Mouse (Mus musculus) stomach, embryonic 15.5 days (tissue): Measurements from ENCODE around the gene Ripor1. TPM values are rescaled to one million over a fixed set of nuclear protein-coding genes. Genes with fewer than 3 reads are reported as not detected.
"Not testable (repeated sequence)": the region's sequence is repeated elsewhere in the genome, so short reads cannot be mapped to it uniquely, and the experiment has no call there.

Experiments used
- ATAC-seq: fragments of 200-750 bp; cut with Nextera tagmentation; 2 replicates; pipeline ENCODE4 v1.8.0; 2017; ENCODE audit warnings: low read depth, moderate number of reproducible peaks, moderate TSS enrichment; ENCODE audit not compliant: insufficient read depth, low FRiP score
- H3K27ac ChIP-seq: fragments of 300-500 bp; sonication (generic); 2 replicates; pipeline ENCODE4 v1.5.1; 2015; ENCODE audit warnings: mild to moderate bottlenecking, inconsistent platforms
- H3K27me3 ChIP-seq: fragments of 300-500 bp; sonication (generic); replicated peaks from 2 replicates; pipeline ENCODE4 v1.6.1; 2015; ENCODE audit warnings: inconsistent platforms
- H3K36me3 ChIP-seq: fragments of 300-500 bp; sonication (generic); 2 replicates; pipeline ENCODE4 v1.6.1; 2015; ENCODE audit warnings: inconsistent platforms
- H3K4me1 ChIP-seq: fragments of 300-500 bp; sonication (generic); 2 replicates; pipeline ENCODE4 v1.6.1; 2015; ENCODE audit warnings: inconsistent platforms
- H3K4me2 ChIP-seq: fragments of 300-500 bp; sonication (generic); 2 replicates; pipeline ENCODE4 v1.6.1; 2015; ENCODE audit warnings: mild to moderate bottlenecking, inconsistent platforms
- H3K4me3 ChIP-seq: fragments of 300-500 bp; sonication (generic); replicated peaks from 2 replicates; pipeline ENCODE4 v1.5.1; 2015; ENCODE audit warnings: inconsistent platforms
- H3K9ac ChIP-seq: fragments of 300-500 bp; sonication (generic); 2 replicates; pipeline ENCODE4 v1.6.1; 2015; ENCODE audit warnings: inconsistent platforms
- H3K9me3 ChIP-seq: fragments of 300-500 bp; sonication (generic); 2 replicates; pipeline ENCODE4 v1.6.1; 2016; ENCODE audit warnings: inconsistent platforms
- WGBS: fragments of 180-500 bp; shearing (Covaris S2); methylation state at CpG from one replicate; pipeline ENCODE4 v1.1.7; 2015; 5-methylcytosine and 5-hydroxymethylcytosine counted together
- polyA plus RNA-seq: library from polyadenylated mRNA; unstranded; fragments of >200 nt; fragmentation: Nextera tagmentation; extraction: Ambion mirVana; gene quantifications from 2 replicates; pipeline ENCODE4 v1.2.1, GENCODE M21; 2015

Ripor1 gene
- 21.0 and 23.4 TPM in 2 replicates for polyA plus RNA-seq

- peak within 1 kb of the TSS; percentile 52 for H3K9ac ChIP-seq
- peak; percentile 80 for ATAC-seq
- H3K4me1 ChIP-seq, result peaks cover 15% of the 10 kb centered on the region
- 0 out of 2 replicates have a peak, but pooled peaks cover 2% of the 10 kb centered on the region for H3K36me3 ChIP-seq
- peak within 1 kb of the TSS; percentile 67 for H3K4me3 ChIP-seq
- H3K4me2 ChIP-seq, result peak within 1 kb of the TSS; percentile 94
- no peaks in the 10 kb centered on the region for H3K9me3 ChIP-seq
- H3K27me3 ChIP-seq, result no peaks in the 10 kb centered on the region
- peak within 1 kb of the TSS; percentile 87 for H3K27ac ChIP-seq
- under 1% methylated on average over 41 of the region's 42 CpGs for WGBS
Measured at GRCm38 (mm10) chr8:105604804-105605381, at the start of gene Ripor1. TSS of gene Ripor1 (plus strand) at chr8:105605255.

GRCm38 (mm10) chr8:105562863-105563262 lies 42.2 kb upstream of the Ripor1 start:
- Histone ChIP-seq H3K4me2 (no peak overlapping the region), H3K27me3 (no peaks in the 10 kb centered on the region), H3K9ac (no peak overlapping the region), H3K9me3 (no peaks in the 10 kb centered on the region), H3K27ac (no peak overlapping the region), H3K4me3 (no peak overlapping the region), H3K4me1 (peaks cover 24% of the 10 kb centered on the region), H3K36me3 (no peaks in the 10 kb centered on the region)
- 85% methylated on average over 3 of the region's 3 CpGs for WGBS
- no peak for ATAC-seq

GRCm38 (mm10) chr8:105563871-105564270 lies 41.2 kb upstream of the Ripor1 start:
- no peak overlapping the region for H3K4me3 ChIP-seq
- ATAC-seq, result no peak
- H3K4me2 ChIP-seq, result peak overlapping the region; percentile 17; the same call in 1 of the 2 replicates
- H3K27me3 ChIP-seq, result no peaks in the 10 kb centered on the region
- peaks cover 24% of the 10 kb centered on the region for H3K4me1 ChIP-seq
- H3K36me3 ChIP-seq, result no peaks in the 10 kb centered on the region
- H3K27ac ChIP-seq, result no peak overlapping the region
- no peaks in the 10 kb centered on the region for H3K9me3 ChIP-seq
- no peak overlapping the region for H3K9ac ChIP-seq
- 77% methylated on average over 1 of the region's 1 CpGs for WGBS

GRCm38 (mm10) chr8:105564573-105565229 lies 40.4 kb upstream of the Ripor1 start:
- not testable (repeated sequence) for H3K27me3 ChIP-seq, ATAC-seq, H3K9me3 ChIP-seq, H3K27ac ChIP-seq, H3K36me3 ChIP-seq
- H3K4me1 ChIP-seq, result peaks cover 24% of the 10 kb centered on the region
- peak overlapping the region; percentile 80; the same call in 1 of the 2 replicates for H3K9ac ChIP-seq
- peak overlapping the region; percentile 89 for H3K4me2 ChIP-seq
- WGBS, result 73% methylated on average over 9 of the region's 9 CpGs
- H3K4me3 ChIP-seq, result peak overlapping the region; percentile 85

- H3K36me3 ChIP-seq, result no peaks in the 10 kb centered on the region
Measured at GRCm38 (mm10) chr8:105565401-105565881, 39.6 kb upstream of the Ripor1 start.

GRCm38 (mm10) chr8:105565952-105566702 lies 38.9 kb upstream of the Ripor1 start, which contains the start of gene Atp6v0d1:
TSS of gene Atp6v0d1 (minus strand) at chr8:105566047.
- peak; percentile 99 for ATAC-seq

More at GRCm38 (mm10) chr8:105565401-105565881, 39.6 kb upstream of the Ripor1 start:
- Histone ChIP-seq H3K4me2 (peak overlapping the region; percentile 89), H3K9me3 (no peaks in the 10 kb centered on the region), H3K27ac (peak overlapping the region; percentile 70), H3K4me1 (peaks cover 24% of the 10 kb centered on the region), H3K4me3 (peak overlapping the region; percentile 85), H3K27me3 (no peaks in the 10 kb centered on the region), H3K9ac (peak overlapping the region; percentile 80)
- under 1% methylated on average over 31 of the region's 31 CpGs for WGBS
- peak; percentile 61 for ATAC-seq

GRCm38 (mm10) chr8:105566703-105567595 lies 38.1 kb upstream of the Ripor1 start:
- peak overlapping the region; percentile 89 for H3K4me2 ChIP-seq
- peak overlapping the region; percentile 85 for H3K4me3 ChIP-seq
- H3K27me3 ChIP-seq, result no peaks in the 10 kb centered on the region
- no peaks in the 10 kb centered on the region for H3K36me3 ChIP-seq
- peaks cover 24% of the 10 kb centered on the region for H3K4me1 ChIP-seq
- H3K9ac ChIP-seq, result peak overlapping the region; percentile 23; the same call in 1 of the 2 replicates
- peak; percentile 7; the same call in 1 of the 2 replicates for ATAC-seq
- no peak overlapping the region for H3K27ac ChIP-seq
- no peaks in the 10 kb centered on the region for H3K9me3 ChIP-seq
- 22% methylated on average over 27 of the region's 27 CpGs for WGBS

More at GRCm38 (mm10) chr8:105565952-105566702, 38.9 kb upstream of the Ripor1 start, which contains the start of gene Atp6v0d1:
- Histone ChIP-seq H3K4me2 (peak within 1 kb of the TSS; percentile 89), H3K9ac (peak within 1 kb of the TSS; percentile 80), H3K36me3 (no peaks in the 10 kb centered on the region), H3K4me1 (peaks cover 24% of the 10 kb centered on the region), H3K9me3 (no peaks in the 10 kb centered on the region), H3K4me3 (peak within 1 kb of the TSS; percentile 85), H3K27ac (peak within 1 kb of the TSS; percentile 70), H3K27me3 (no peaks in the 10 kb centered on the region)
- 3% methylated on average over 53 of the region's 53 CpGs for WGBS

GRCm38 (mm10) chr8:105571810-105572209 lies 33.2 kb upstream of the Ripor1 start:
- no peak overlapping the region for H3K4me3 ChIP-seq
- peaks cover 5% of the 10 kb centered on the region for H3K4me1 ChIP-seq
- no peaks in the 10 kb centered on the region for H3K27me3 ChIP-seq
- no peak overlapping the region for H3K4me2 ChIP-seq
- no peaks in the 10 kb centered on the region for H3K36me3 ChIP-seq
- no peak for ATAC-seq
- H3K9me3 ChIP-seq, result no peaks in the 10 kb centered on the region
- no peak overlapping the region for H3K9ac ChIP-seq
- 83% methylated on average over 9 of the region's 9 CpGs for WGBS
- H3K27ac ChIP-seq, result no peak overlapping the region

GRCm38 (mm10) chr8:105573427-105573826 lies 31.6 kb upstream of the Ripor1 start:
- H3K4me1 ChIP-seq, result no peaks in the 10 kb centered on the region
- no peaks in the 10 kb centered on the region for H3K9me3 ChIP-seq
- H3K27ac ChIP-seq, result no peak overlapping the region
- H3K27me3 ChIP-seq, result no peaks in the 10 kb centered on the region
- H3K36me3 ChIP-seq, result no peaks in the 10 kb centered on the region
- H3K4me3 ChIP-seq, result no peak overlapping the region
- no peak for ATAC-seq
- H3K9ac ChIP-seq, result no peak overlapping the region
- H3K4me2 ChIP-seq, result no peak overlapping the region

- no peak overlapping the region for H3K9ac ChIP-seq
- no peaks in the 10 kb centered on the region for H3K4me1 ChIP-seq
- no peak overlapping the region for H3K27ac ChIP-seq
- no peaks in the 10 kb centered on the region for H3K36me3 ChIP-seq
- no peaks in the 10 kb centered on the region for H3K27me3 ChIP-seq
- H3K4me3 ChIP-seq, result no peak overlapping the region
- ATAC-seq, result no peak
- no peaks in the 10 kb centered on the region for H3K9me3 ChIP-seq
- H3K4me2 ChIP-seq, result no peak overlapping the region
- 41% methylated on average over 6 of the region's 6 CpGs for WGBS
Measured at GRCm38 (mm10) chr8:105574741-105575140, 30.3 kb upstream of the Ripor1 start.

- no peak overlapping the region for H3K4me2 ChIP-seq
- H3K9ac ChIP-seq, result no peak overlapping the region
- no peak overlapping the region for H3K4me3 ChIP-seq
- H3K27me3 ChIP-seq, result no peaks in the 10 kb centered on the region
- no peaks in the 10 kb centered on the region for H3K36me3 ChIP-seq
- H3K4me1 ChIP-seq, result no peaks in the 10 kb centered on the region
- 46% methylated on average over 3 of the region's 3 CpGs for WGBS
- no peak for ATAC-seq
- no peaks in the 10 kb centered on the region for H3K9me3 ChIP-seq
- H3K27ac ChIP-seq, result no peak overlapping the region
Measured at GRCm38 (mm10) chr8:105575538-105575937, 29.5 kb upstream of the Ripor1 start.
